Mouse (Mus musculus): Measurements from ENCODE around the gene 2510002D24Rik. TPM values are rescaled to one million over a fixed set of nuclear protein-coding genes. Genes with fewer than 3 reads are reported as not detected.

2510002D24Rik gene
- polyA plus RNA-seq, 1 experiment from 2014 or later, result 44.2 TPM

- Histone ChIP-seq H3K27me3 (ENCODE audit: control insufficient read depth, insufficient read depth, low read length) (no peaks in the 10 kb centered on the region), H3K4me2 (ENCODE audit: low read depth, low read length) (peak overlapping the region; percentile 76), H3K9ac (replicated peaks; ENCODE audit: low read depth, low read length) (peak overlapping the region; percentile 94), H3K4me1 (ENCODE audit: control insufficient read depth, insufficient read depth, low read length) (peaks cover 12% of the 10 kb centered on the region; the same call in 1 of the 2 replicates), H3K27ac (ENCODE audit: low read depth, low read length) (peak overlapping the region; percentile 94), H3K36me3 (ENCODE audit: control insufficient read depth, insufficient read depth, low read length) (peaks cover 10% of the 10 kb centered on the region), H3K9me3 (ENCODE audit: control insufficient read depth, low read length) (no peaks in the 10 kb centered on the region), H3K4me3 (ENCODE audit: low read depth, low read length) (peak overlapping the region; percentile 92)
- ATAC-seq (ENCODE audit: low read depth), result peak; percentile 36
- WGBS, result under 1% methylated on average over 43 of the region's 43 CpGs
These were observed 41.2 kb downstream of the 2510002D24Rik start for GRCm38 (mm10) chr16:18877386-18878090.

GRCm38 (mm10) chr16:18878091-18878720 lies 41.8 kb downstream of the 2510002D24Rik start:
- WGBS, result 26% methylated on average over 20 of the region's 20 CpGs
- Histone ChIP-seq H3K9me3 (ENCODE audit: control insufficient read depth, low read length) (no peaks in the 10 kb centered on the region), H3K36me3 (ENCODE audit: control insufficient read depth, insufficient read depth, low read length) (peaks cover 4% of the 10 kb centered on the region; the same call in 1 of the 2 replicates), H3K4me2 (ENCODE audit: low read depth, low read length) (peak overlapping the region; percentile 76), H3K4me1 (ENCODE audit: control insufficient read depth, insufficient read depth, low read length) (peaks cover 12% of the 10 kb centered on the region; the same call in 1 of the 2 replicates), H3K9ac (replicated peaks; ENCODE audit: low read depth, low read length) (peak overlapping the region; percentile 94), H3K27ac (ENCODE audit: low read depth, low read length) (peak overlapping the region; percentile 94), H3K4me3 (ENCODE audit: low read depth, low read length) (peak overlapping the region; percentile 92), H3K27me3 (ENCODE audit: control insufficient read depth, insufficient read depth, low read length) (no peaks in the 10 kb centered on the region)
- no peak; the same call in 1 of the 2 replicates for ATAC-seq (ENCODE audit: low read depth)

GRCm38 (mm10) chr16:18884044-18884443 lies 47.7 kb downstream of the 2510002D24Rik start:
- no peaks in the 10 kb centered on the region for H3K27me3 ChIP-seq (ENCODE audit: control insufficient read depth, insufficient read depth, low read length)
- H3K9ac ChIP-seq (replicated peaks; ENCODE audit: low read depth, low read length), result no peak overlapping the region
- H3K4me1 ChIP-seq (ENCODE audit: control insufficient read depth, insufficient read depth, low read length), result peaks cover 11% of the 10 kb centered on the region; the same call in 1 of the 2 replicates
- ATAC-seq (ENCODE audit: low read depth), result no peak
- H3K36me3 ChIP-seq (ENCODE audit: control insufficient read depth, insufficient read depth, low read length), result no peaks in the 10 kb centered on the region; the same call in 1 of the 2 replicates
- no peaks in the 10 kb centered on the region for H3K9me3 ChIP-seq (ENCODE audit: control insufficient read depth, low read length)
- no peak overlapping the region for H3K4me2 ChIP-seq (ENCODE audit: low read depth, low read length)
- no peak overlapping the region for H3K27ac ChIP-seq (ENCODE audit: low read depth, low read length)
- no peak overlapping the region for H3K4me3 ChIP-seq (ENCODE audit: low read depth, low read length)

Other genes with a start within 250 kb of the 2510002D24Rik start
- gene Tbx1, start 245.9 kb upstream of the 2510002D24Rik start, polyA plus RNA-seq (2014; fragmentation: Nextera tagmentation; extraction: Ambion mirVana), result 0.64 and 1.5 TPM in 2 replicates
- gene Gp1bb, start 214.2 kb upstream of the 2510002D24Rik start, polyA plus RNA-seq (2014; fragmentation: Nextera tagmentation; extraction: Ambion mirVana), result 11.5 and 14.1 TPM in 2 replicates
- gene Gm49601, start 210.2 kb upstream of the 2510002D24Rik start, polyA plus RNA-seq (2014; fragmentation: Nextera tagmentation; extraction: Ambion mirVana), result 8.3 and 10.7 TPM in 2 replicates
- 179 and 183 TPM in 2 replicates for gene Sept5, start 206.6 kb upstream of the 2510002D24Rik start, polyA plus RNA-seq (2014; fragmentation: Nextera tagmentation; extraction: Ambion mirVana)
- 45.1 and 110 TPM in 2 replicates for gene Cldn5, start 59.7 kb upstream of the 2510002D24Rik start, polyA plus RNA-seq (2014; fragmentation: Nextera tagmentation; extraction: Ambion mirVana)
- gene Ufd1, start 24.8 kb upstream of the 2510002D24Rik start, polyA plus RNA-seq (2014; fragmentation: Nextera tagmentation; extraction: Ambion mirVana), result 106 and 115 TPM in 2 replicates
- 5.6 and 6.8 TPM in 2 replicates for gene Cdc45, start 24.6 kb upstream of the 2510002D24Rik start, polyA plus RNA-seq (2014; fragmentation: Nextera tagmentation; extraction: Ambion mirVana)
- gene Gm28539, start within 50 bp of the 2510002D24Rik start, polyA plus RNA-seq (2014; fragmentation: Nextera tagmentation; extraction: Ambion mirVana), result not detected in 2 replicates
- 65.0 and 79.2 TPM in 2 replicates for gene Mrpl40, start 40.3 kb downstream of the 2510002D24Rik start, polyA plus RNA-seq (2014; fragmentation: Nextera tagmentation; extraction: Ambion mirVana)
- gene Hira, start 40.5 kb downstream of the 2510002D24Rik start, polyA plus RNA-seq (2014; fragmentation: Nextera tagmentation; extraction: Ambion mirVana), result 19.6 and 23.4 TPM in 2 replicates

Data from neural tube, embryonic 14.5 days (tissue).